Mouse (Mus musculus) limb, embryonic 14.5 days (tissue): ENCODE data around the gene Bcam. TPM values are rescaled to one million over a fixed set of nuclear protein-coding genes. Genes with fewer than 3 reads are reported as not detected.

Experiments
- ATAC-seq: fragments of 200-750 bp; cut with Nextera tagmentation; 2 replicates; pipeline ENCODE4 v1.8.0; 2017; ENCODE audit warnings: low read depth, moderate number of reproducible peaks, moderate TSS enrichment; ENCODE audit not compliant: low FRiP score
- DNase-seq: peaks from one replicate; pipeline ENCODE4 v3.0.0-alpha.2; 2015; ENCODE audit warnings: low spot score
- H3K27ac ChIP-seq: fragments of 300-500 bp; sonication (generic); replicated peaks from 2 replicates; pipeline ENCODE4 v1.5.1; 2014; ENCODE audit warnings: low read depth, mild to moderate bottlenecking, low read length, moderate library complexity, mixed read lengths
- H3K27me3 ChIP-seq: fragments of 300-500 bp; sonication (generic); 2 replicates; pipeline ENCODE4 v1.6.1; 2014; ENCODE audit warnings: low read length, mixed read lengths; ENCODE audit not compliant: control insufficient read depth, insufficient read depth
- H3K36me3 ChIP-seq: fragments of 300-500 bp; sonication (generic); 2 replicates; pipeline ENCODE4 v1.6.1; 2014; ENCODE audit warnings: mild to moderate bottlenecking, low read length, moderate library complexity, mixed read lengths; ENCODE audit not compliant: control insufficient read depth, insufficient read depth
- H3K4me1 ChIP-seq: fragments of 300-500 bp; sonication (generic); 2 replicates; pipeline ENCODE4 v1.6.1; 2014; ENCODE audit warnings: antibody characterized with exemption, low read length, mixed read lengths; ENCODE audit not compliant: control insufficient read depth, insufficient read depth
- H3K4me2 ChIP-seq: fragments of 300-500 bp; sonication (generic); replicated peaks from 2 replicates; pipeline ENCODE4 v1.6.1; 2014; ENCODE audit warnings: low read depth, mild to moderate bottlenecking, low read length, moderate library complexity; ENCODE audit not compliant: severe bottlenecking
- H3K4me3 ChIP-seq: fragments of 300-500 bp; sonication (generic); replicated peaks from 2 replicates; pipeline ENCODE4 v1.5.1; 2014; ENCODE audit warnings: low read length
- H3K9ac ChIP-seq: fragments of 300-500 bp; sonication (generic); 2 replicates; pipeline ENCODE4 v1.6.1; 2014; ENCODE audit warnings: mild to moderate bottlenecking, low read depth, low read length, moderate library complexity; ENCODE audit not compliant: severe bottlenecking
- H3K9me3 ChIP-seq: fragments of 300-500 bp; sonication (generic); 2 replicates; pipeline ENCODE4 v1.6.1; 2016; ENCODE audit warnings: low read length; ENCODE audit not compliant: control insufficient read depth
- POLR2A ChIP-seq: fragments of 200-500 bp; IDR thresholded peaks from 2 replicates; pipeline ENCODE4 v1.8.0; 2012; ENCODE audit warnings: inconsistent platforms, mild to moderate bottlenecking, moderate library complexity, borderline replicate concordance; ENCODE audit not compliant: insufficient read depth, insufficient read length; ENCODE audit errors: extremely low read depth
- WGBS: fragments of 180-500 bp; shearing (Covaris S2); extraction: QIAGEN DNeasy Blood & Tissue Kit; methylation state at CpG from one replicate; pipeline ENCODE4 v1.1.7; 2014; 5-methylcytosine and 5-hydroxymethylcytosine counted together
- polyA plus RNA-seq, 2 experiments: library from polyadenylated mRNA; depleted of rRNA in 1 of 2; stranded (reverse) in 1 of 2; unstranded in 1 of 2; fragments of >200 nt; fragmentation: Nextera tagmentation in 1 of 2; extraction: Ambion mirVana in 1 of 2; gene quantifications; 2 replicates each; pipeline versions ENCODE4 v1.2.1 to v1.2.3; 2012 to 2014

Gene Bcam
- polyA plus RNA-seq, 2 experiments: 94.3 to 116 TPM

GRCm38 (mm10) chr7:19815296-19816223 lies 44.7 kb upstream of the Bcam start:
- peak overlapping the region; percentile 18; the same call in 1 of the 2 replicates for H3K9ac ChIP-seq
- WGBS: 32% methylated on average over 17 of the region's 17 CpGs
- 0 out of 2 replicates have a peak overlapping the region, but pooled peaks have one; percentile 15 for H3K27ac ChIP-seq
- peak overlapping the region; percentile 39 for H3K4me3 ChIP-seq
- no peak for DNase-seq
- peaks cover 19% of the 10 kb centered on the region for H3K27me3 ChIP-seq
- H3K4me2 ChIP-seq: peak overlapping the region; percentile 69
- TF ChIP-seq POLR2A: no peak
- 0 out of 2 replicates have a peak, but pooled peaks cover 3% of the 10 kb centered on the region for H3K9me3 ChIP-seq
- ATAC-seq: no peak
- no peaks in the 10 kb centered on the region for H3K36me3 ChIP-seq
- peaks cover 20% of the 10 kb centered on the region for H3K4me1 ChIP-seq

- no peak for TF ChIP-seq POLR2A
- WGBS: 75% methylated on average over 6 of the region's 6 CpGs
- no peaks in the 10 kb centered on the region for H3K9me3 ChIP-seq
- no peak for DNase-seq
- no peak overlapping the region for H3K9ac ChIP-seq
- H3K27ac ChIP-seq: no peak overlapping the region
- no peak overlapping the region for H3K4me3 ChIP-seq
- peaks cover 24% of the 10 kb centered on the region for H3K4me1 ChIP-seq
- H3K4me2 ChIP-seq: no peak overlapping the region
- peaks cover 38% of the 10 kb centered on the region for H3K27me3 ChIP-seq
- no peak for ATAC-seq
- H3K36me3 ChIP-seq: no peaks in the 10 kb centered on the region
Observed at GRCm38 (mm10) chr7:19813579-19814122, 42.8 kb upstream of the Bcam start.

- Histone ChIP-seq H3K4me1 (peaks cover 24% of the 10 kb centered on the region), H3K4me3 (no peak overlapping the region), H3K27ac (no peak overlapping the region), H3K36me3 (no peaks in the 10 kb centered on the region), H3K9ac (no peak overlapping the region), H3K9me3 (no peaks in the 10 kb centered on the region), H3K4me2 (no peak overlapping the region), H3K27me3 (peaks cover 43% of the 10 kb centered on the region)
- DNase-seq (no peak), ATAC-seq (no peak)
- no peak for TF ChIP-seq POLR2A
- WGBS: 84% methylated on average over 4 of the region's 4 CpGs
Observed at GRCm38 (mm10) chr7:19813161-19813560, 42.3 kb upstream of the Bcam start.

- H3K9ac ChIP-seq: no peak overlapping the region
- peak overlapping the region; percentile 35 for H3K4me2 ChIP-seq
- H3K4me3 ChIP-seq: peak overlapping the region; percentile 18
- H3K27ac ChIP-seq: no peak overlapping the region
- peaks cover 45% of the 10 kb centered on the region for H3K27me3 ChIP-seq
- no peaks in the 10 kb centered on the region for H3K9me3 ChIP-seq
- no peak for ATAC-seq
- WGBS: 4% methylated on average over 22 of the region's 22 CpGs
- peaks cover 13% of the 10 kb centered on the region; the same call in 1 of the 2 replicates for H3K4me1 ChIP-seq
- no peak for DNase-seq
- TF ChIP-seq POLR2A: no peak
- H3K36me3 ChIP-seq: no peaks in the 10 kb centered on the region
Observed at GRCm38 (mm10) chr7:19811114-19811513, 40.3 kb upstream of the Bcam start.

- TF ChIP-seq POLR2A: no peak
- WGBS: 5% methylated on average over 27 of the region's 27 CpGs
- H3K4me3 ChIP-seq: peak overlapping the region; percentile 26
- no peak overlapping the region for H3K27ac ChIP-seq
- peaks cover 45% of the 10 kb centered on the region for H3K27me3 ChIP-seq
- no peaks in the 10 kb centered on the region for H3K36me3 ChIP-seq
- no peak for DNase-seq
- no peak overlapping the region for H3K9ac ChIP-seq
- ATAC-seq: peak; percentile 38
- no peaks in the 10 kb centered on the region for H3K9me3 ChIP-seq
- H3K4me1 ChIP-seq: peaks cover 8% of the 10 kb centered on the region; the same call in 1 of the 2 replicates
- H3K4me2 ChIP-seq: peak overlapping the region; percentile 35
Observed at GRCm38 (mm10) chr7:19809369-19809768, 38.6 kb upstream of the Bcam start.
